Mouse (Mus musculus) CH12.LX (cell line): Measurements from ENCODE around the gene Exosc2. TPM values are rescaled to one million over a fixed set of nuclear protein-coding genes. Genes with fewer than 3 reads are reported as not detected.

Experiments used
- DNase-seq: peaks from one replicate; pipeline ENCODE4 v3.0.0-alpha.2; 2013; ENCODE audit errors: extremely low read depth
- H3K27ac ChIP-seq: 2 replicates; pipeline ENCODE4 v1.5.1; 2012; ENCODE audit warnings: low read depth, mild to moderate bottlenecking, control low read depth, moderate library complexity; ENCODE audit not compliant: insufficient read depth
- H3K27me3 ChIP-seq: replicated peaks from 2 replicates; pipeline ENCODE3; 2012; ENCODE audit warnings: inconsistent platforms
- H3K36me3 ChIP-seq, 2 experiments: replicated peaks in 1 of 2; 2 replicates each; pipeline versions ENCODE3 to v1.6.1; 2012; ENCODE audit warnings: inconsistent platforms in 1 of 2, low read length in 1 of 2, mild to moderate bottlenecking in 1 of 2, mixed read lengths in 1 of 2, moderate library complexity in 1 of 2; ENCODE audit not compliant: control insufficient read depth in 1 of 2, insufficient read depth in 1 of 2
- H3K4me1 ChIP-seq, 2 experiments: 2 replicates each; pipeline ENCODE4 v1.6.1; 2012; ENCODE audit warnings: inconsistent platforms in 1 of 2, moderate library complexity in 1 of 2; ENCODE audit not compliant: insufficient read depth in 2 of 2, control insufficient read depth in 1 of 2
- H3K4me2 ChIP-seq: 2 replicates; pipeline ENCODE4 v1.6.1; 2012; ENCODE audit warnings: low read depth, mild to moderate bottlenecking, control low read depth; ENCODE audit not compliant: poor library complexity, insufficient read depth, severe bottlenecking
- H3K4me3 ChIP-seq, 3 experiments: fragments of 150-350 bp in 1 of 3; sonication (generic) in 1 of 3; replicated peaks in 1 of 3; 2 replicates each; pipeline versions ENCODE3 to v1.5.1; 2011 to 2012; ENCODE audit warnings: low read depth in 2 of 3, low read length in 2 of 3, mild to moderate bottlenecking in 2 of 3, moderate library complexity in 2 of 3, control low read depth in 1 of 3, improper control_type of control experiment in 1 of 3, inconsistent platforms in 1 of 3, mixed read lengths in 1 of 3; ENCODE audit not compliant: poor library complexity in 1 of 3
- H3K79me2 ChIP-seq: replicated peaks from 2 replicates; pipeline ENCODE4 v1.6.1; 2012; ENCODE audit warnings: mild to moderate bottlenecking, moderate library complexity; ENCODE audit not compliant: control insufficient read depth, poor library complexity, insufficient read depth, severe bottlenecking; ENCODE audit errors: extremely low read depth
- H3K9ac ChIP-seq: 2 replicates; pipeline ENCODE4 v1.6.1; 2012; ENCODE audit warnings: low read depth, mild to moderate bottlenecking, control low read depth, moderate library complexity; ENCODE audit not compliant: insufficient read depth
- H3K9me3 ChIP-seq: replicated peaks from 2 replicates; pipeline ENCODE3; 2012; ENCODE audit warnings: low read length, inconsistent platforms, mixed read lengths
- BHLHE40 ChIP-seq: IDR thresholded peaks from 2 replicates; pipeline ENCODE4 v1.6.1; 2011; ENCODE audit warnings: mild to moderate bottlenecking, low read depth, low read length, improper control_type of control experiment
- CHD1 ChIP-seq: IDR thresholded peaks from 2 replicates; pipeline ENCODE4 v1.6.1; 2012; ENCODE audit warnings: low read depth, low read length, improper control_type of control experiment, inconsistent platforms
- CTCF ChIP-seq, 2 experiments: IDR thresholded peaks in 1 of 2; conservative IDR thresholded peaks in 1 of 2; 2 replicates each; pipeline ENCODE4 v1.5.1; 2011 to 2012; ENCODE audit warnings: low read depth in 2 of 2, low read length in 2 of 2, improper control_type of control experiment in 1 of 2, inconsistent platforms in 1 of 2, mild to moderate bottlenecking in 1 of 2, moderate library complexity in 1 of 2
- ETS1 ChIP-seq: conservative IDR thresholded peaks from 2 replicates; pipeline ENCODE4 v1.6.1; 2012; ENCODE audit warnings: low read depth, mild to moderate bottlenecking, inconsistent platforms, low read length, improper control_type of control experiment, moderate library complexity
- GABPA ChIP-seq: IDR thresholded peaks from 2 replicates; pipeline ENCODE4 v1.6.1; 2012; ENCODE audit warnings: low read depth, low read length, improper control_type of control experiment, inconsistent platforms; ENCODE audit not compliant: insufficient replicate concordance
- IRF4 ChIP-seq: IDR thresholded peaks from 2 replicates; pipeline ENCODE4 v1.6.1; 2014; ENCODE audit warnings: low read depth, mild to moderate bottlenecking, inconsistent platforms, low read length, improper control_type of control experiment
- JUN ChIP-seq: IDR thresholded peaks from 2 replicates; pipeline ENCODE4 v1.6.1; 2011; ENCODE audit warnings: low read depth, mild to moderate bottlenecking, low read length, improper control_type of control experiment, moderate library complexity; ENCODE audit not compliant: insufficient read depth
- MAFK ChIP-seq: IDR thresholded peaks from 2 replicates; pipeline ENCODE4 v1.6.1; 2011; ENCODE audit warnings: low read length, improper control_type of control experiment; ENCODE audit not compliant: insufficient replicate concordance
- MAX ChIP-seq: IDR thresholded peaks from 2 replicates; pipeline ENCODE4 v1.6.1; 2011; ENCODE audit warnings: low read length, improper control_type of control experiment
- MAZ ChIP-seq: IDR thresholded peaks from 2 replicates; pipeline ENCODE4 v1.6.1; 2012; ENCODE audit warnings: low read depth, mild to moderate bottlenecking, inconsistent platforms, low read length, improper control_type of control experiment, moderate library complexity
- MEF2A ChIP-seq: IDR thresholded peaks from 2 replicates; pipeline ENCODE4 v1.6.1; 2014; ENCODE audit warnings: low read depth, mild to moderate bottlenecking, inconsistent platforms, low read length, improper control_type of control experiment, borderline replicate concordance
- MYC ChIP-seq: IDR thresholded peaks from 2 replicates; pipeline ENCODE4 v1.6.1; 2011; ENCODE audit warnings: low read depth, mild to moderate bottlenecking, improper control_type of control experiment, low read length
- NELFE ChIP-seq: IDR thresholded peaks from 2 replicates; pipeline ENCODE4 v1.6.1; 2011; ENCODE audit warnings: low read depth, low read length, improper control_type of control experiment
- NRF1 ChIP-seq: IDR thresholded peaks from 2 replicates; pipeline ENCODE4 v1.6.1; 2014; ENCODE audit warnings: low read depth, mild to moderate bottlenecking, inconsistent platforms, low read length, improper control_type of control experiment, moderate library complexity
- POLR2A ChIP-seq: IDR thresholded peaks from 2 replicates; pipeline ENCODE4 v1.6.1; 2011; ENCODE audit warnings: low read depth, mild to moderate bottlenecking, improper control_type of control experiment, low read length
- POLR2AphosphoS2 ChIP-seq: IDR thresholded peaks from 2 replicates; pipeline ENCODE4 v1.6.1; 2011; ENCODE audit warnings: low read depth, low read length, improper control_type of control experiment
- RAD21 ChIP-seq: IDR thresholded peaks from 2 replicates; pipeline ENCODE4 v1.6.1; 2011; ENCODE audit warnings: low read depth, mild to moderate bottlenecking, low read length, improper control_type of control experiment, moderate library complexity
- RCOR1 ChIP-seq: conservative IDR thresholded peaks from 2 replicates; pipeline ENCODE4 v1.6.1; 2012; ENCODE audit warnings: low read depth, mild to moderate bottlenecking, inconsistent platforms, low read length, improper control_type of control experiment
- SIN3A ChIP-seq: IDR thresholded peaks from 2 replicates; pipeline ENCODE4 v1.6.1; 2012; ENCODE audit warnings: low read length, improper control_type of control experiment, inconsistent platforms
- SMC3 ChIP-seq: IDR thresholded peaks from 2 replicates; pipeline ENCODE4 v1.6.1; 2011; ENCODE audit warnings: low read depth, low read length, improper control_type of control experiment
- TBP ChIP-seq: conservative IDR thresholded peaks from 2 replicates; pipeline ENCODE4 v1.6.1; 2011; ENCODE audit warnings: low read depth, low read length, improper control_type of control experiment
- TCF12 ChIP-seq: IDR thresholded peaks from 2 replicates; pipeline ENCODE4 v1.6.1; 2014; ENCODE audit warnings: low read depth, mild to moderate bottlenecking, inconsistent platforms, low read length, improper control_type of control experiment
- ZC3H11A ChIP-seq: IDR thresholded peaks from 2 replicates; pipeline ENCODE4 v1.6.1; 2012; ENCODE audit warnings: low read depth, mild to moderate bottlenecking, inconsistent platforms, low read length, improper control_type of control experiment
- ZMIZ1 ChIP-seq: IDR thresholded peaks from 2 replicates; pipeline ENCODE4 v1.6.1; 2012; ENCODE audit warnings: low read depth, mild to moderate bottlenecking, inconsistent platforms, low read length, improper control_type of control experiment
- dilution Hi-C: fragments of 300-500 bp; cut with MboI; formaldehyde crosslinking; loops from 2 replicates; pipeline ENCODE4 v1.14.3; 2020; ENCODE audit warnings: low sequenced_read_pairs; ENCODE audit not compliant: extremely low pct_unique_long_range_greater_than_20kb, extremely low pct_ligation_motif_present
- in situ Hi-C: fragments of 300-500 bp; cut with MboI; formaldehyde crosslinking; loops from 3 replicates; pipeline ENCODE4 v1.14.3; 2019; ENCODE audit warnings: low sequenced_read_pairs, low pct_ligation_motif_present, low pct_unique_long_range_greater_than_20kb, mixed read lengths
- polyA plus RNA-seq: library from polyadenylated mRNA; unstranded; fragments of >175 nt; gene quantifications from 2 replicates; pipeline ENCODE4 v1.2.1, GENCODE M21; 2012; ENCODE audit warnings: low read depth; ENCODE audit not compliant: insufficient read length
- total RNA-seq, 2 experiments: library from RNA; depleted of rRNA; stranded (reverse); fragments of 300-350 nt in 1 of 2; fragments of >200 nt in 1 of 2; gene quantifications; 2 replicates each; pipeline ENCODE4 v1.2.3; 2012 to 2014

Exosc2 gene
- total and polyA plus RNA-seq, 3 experiments = 104 to 167 (median 110) TPM

DNA sequence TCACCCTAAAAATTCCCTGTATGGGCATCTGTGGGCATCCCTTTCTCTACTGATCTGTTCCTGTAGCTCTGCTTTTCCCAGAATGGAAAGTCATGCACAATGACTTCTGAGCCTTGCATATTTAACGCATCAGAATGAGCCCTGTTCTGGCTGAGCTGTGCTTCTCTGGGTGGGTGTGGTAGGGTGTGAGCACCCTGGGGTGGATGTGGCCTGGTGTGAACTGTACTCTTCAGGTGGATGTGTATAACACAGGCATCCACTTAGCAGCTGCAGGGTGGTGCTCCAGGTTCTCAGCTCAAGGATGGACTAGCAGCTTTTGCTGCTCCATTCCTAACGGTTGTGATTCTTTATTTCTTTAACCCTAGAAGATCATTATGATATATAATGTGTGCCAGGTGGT lies 49.4 kb downstream of the Exosc2 start:
- peaks cover 0 to 14% of the 10 kb centered on the region in 2 experiments; a peak in 2 of 4 replicates for H3K4me1 ChIP-seq

DNA sequence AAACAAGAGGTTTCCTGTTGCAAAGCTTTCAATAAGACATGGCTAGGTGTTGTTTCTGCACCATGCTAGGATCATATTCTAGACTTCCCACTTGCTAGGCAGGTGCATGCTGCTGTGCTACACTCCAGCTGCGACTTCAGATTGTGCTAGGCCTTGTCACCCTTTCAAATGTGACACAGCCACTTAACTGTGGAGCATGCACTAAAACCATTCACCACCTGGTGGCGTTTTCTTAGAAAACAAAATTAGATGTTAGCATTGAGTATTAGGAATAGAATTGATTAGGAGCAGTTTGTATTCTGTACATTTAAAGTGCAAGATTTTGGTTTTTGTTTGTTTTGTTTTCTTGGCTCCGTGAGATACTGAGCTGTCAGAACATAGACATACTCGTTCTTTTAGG lies 50.3 kb downstream of the Exosc2 start:
- Histone ChIP-seq H3K4me3 (no peak overlapping the region), H3K27ac (no peak overlapping the region), H3K4me2 (no peak overlapping the region), H3K9ac (no peak overlapping the region), H3K79me2 (no peaks in the 10 kb centered on the region), H3K4me1 (peaks cover 0 to 14% of the 10 kb centered on the region in 2 experiments; a peak in 2 of 4 replicates), H3K36me3 (peaks cover 0 to 26% of the 10 kb centered on the region in 2 experiments), H3K9me3 (no peaks in the 10 kb centered on the region), H3K27me3 (no peaks in the 10 kb centered on the region)
- in situ Hi-C loops = loop anchor here (10.0 kb wide), 1 partner anchor 64 kb away; no protein-coding TSS in a partner anchor
- dilution Hi-C loops = no loop called here
- TF ChIP-seq TBP (no peak), NELFE (no peak), MAFK (no peak), TCF12 (no peak), POLR2A (no peak), BHLHE40 (no peak), MEF2A (no peak), CTCF (conservative IDR thresholded peaks at IDR 0.05 in 1 of 2, IDR thresholded peaks at IDR 0.05 in 1 of 2; ENCODE audit: low read depth in 2 of 2, low read length in 2 of 2) (peak; percentile 26 to 49; a peak in 3 of 4 replicates), ETS1 (no peak), MAX (no peak), SMC3 (peak; percentile 30), ZMIZ1 (no peak), SIN3A (no peak), RAD21 (no peak; the same call in none of the 2 replicates), RCOR1 (no peak)
- peak; percentile 17 for DNase-seq

More for the DNA sequence above, 49.4 kb downstream of the Exosc2 start:
- no peaks in the 10 kb centered on the region for H3K27me3 ChIP-seq
- H3K4me3 ChIP-seq = no peak overlapping the region
- H3K27ac ChIP-seq = no peak overlapping the region
- in situ Hi-C loops = loop anchor here (10.0 kb wide), 1 partner anchor 65 kb away; no protein-coding TSS in a partner anchor
- no peak for DNase-seq
- H3K4me2 ChIP-seq = no peak overlapping the region
- no peak overlapping the region for H3K9ac ChIP-seq
- peaks cover 0 to 26% of the 10 kb centered on the region in 2 experiments for H3K36me3 ChIP-seq
- H3K9me3 ChIP-seq = no peaks in the 10 kb centered on the region
- H3K79me2 ChIP-seq = no peaks in the 10 kb centered on the region
- no peak for TF ChIP-seq MYC
- TF ChIP-seq MAFK = no peak
- no peak for TF ChIP-seq IRF4
- TF ChIP-seq NELFE = no peak
- TF ChIP-seq GABPA = no peak
- no peak for TF ChIP-seq SIN3A
- TF ChIP-seq RAD21 = no peak
- no peak for TF ChIP-seq NRF1
- TF ChIP-seq CHD1 = no peak
- no peak for TF ChIP-seq TCF12
- TF ChIP-seq POLR2AphosphoS2 = no peak
- TF ChIP-seq JUN = no peak
- no peak for TF ChIP-seq ZC3H11A
- no peak for TF ChIP-seq ZMIZ1
- TF ChIP-seq MAZ = no peak
- TF ChIP-seq, all 38 proteins: peak for 0
- dilution Hi-C loops = no loop called here
